ENCODE assay signal across 24 mouse cellular contexts in the genomic region with DNA sequence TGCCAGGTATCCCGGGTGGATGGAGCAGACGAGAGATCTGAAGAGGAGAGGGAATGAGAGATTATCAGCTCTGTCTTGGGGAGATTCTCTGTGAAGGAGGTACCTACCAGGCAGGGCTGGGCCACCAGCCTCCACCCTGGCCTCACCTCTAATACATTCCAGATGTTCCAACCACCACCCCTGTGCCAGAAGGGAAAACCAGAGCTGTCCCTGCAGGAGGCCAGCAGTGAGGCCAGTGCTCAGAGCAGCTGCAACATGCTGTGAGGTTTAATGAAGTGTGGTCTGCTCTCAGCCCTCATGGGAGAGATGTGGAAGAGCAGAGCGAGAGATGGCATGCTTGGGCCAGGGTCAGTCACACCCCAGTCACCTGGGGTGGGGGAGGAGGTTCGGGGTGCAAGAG. TPM values are rescaled to one million over a fixed set of nuclear protein-coding genes. Genes with fewer than 3 reads are reported as not detected.
DNase-seq lines count a peak whose midpoint lies in the region; ATAC-seq and TF ChIP-seq lines count a peak whose summit lies in the region.
"Had no signal": no experiment of that assay in that cellular context is flagged by ENCODE, and none has a peak within 500 bp of the region (broad histone marks: within the 10 kb centered on the region; RNA-seq: fewer than 3 reads in every experiment).

No protein-coding gene starts in this region.

- H3K9ac ChIP-seq in forebrain, postnatal 0 days = no peak overlapping the region
- H3K9ac ChIP-seq in kidney, embryonic 16.5 days (replicated peaks; ENCODE audit: low read length) = no peak overlapping the region
- H3K9ac ChIP-seq in embryonic facial prominence, embryonic 15.5 days = no peak overlapping the region
- H3K9ac ChIP-seq in limb, embryonic 13.5 days = no peak overlapping the region
- H3K9ac ChIP-seq: liver, postnatal 0 days; neural tube, embryonic 13.5 days had no signal

- H3K27ac ChIP-seq in forebrain, embryonic 10.5 days = 0 out of 2 replicates have a peak overlapping the region, but pooled peaks have one; percentile 25
- no peak overlapping the region for H3K27ac ChIP-seq in forebrain, postnatal 0 days (ENCODE audit: low read depth, low read length)
- H3K27ac ChIP-seq in kidney, embryonic 16.5 days (ENCODE audit: low read length) = no peak overlapping the region
- H3K27ac ChIP-seq in embryonic facial prominence, embryonic 15.5 days (replicated peaks) = no peak overlapping the region
- 0 out of 2 replicates have a peak overlapping the region, but pooled peaks have one; percentile 22 for H3K27ac ChIP-seq in limb, embryonic 13.5 days
- H3K27ac ChIP-seq: hindbrain, postnatal 0 days; neural tube, embryonic 13.5 days had no signal

- WGBS in forebrain, embryonic 10.5 days = 61% methylated on average over 4 of the region's 4 CpGs
- 59% methylated on average over 4 of the region's 4 CpGs for WGBS in forebrain, postnatal 0 days
- 51% methylated on average over 4 of the region's 4 CpGs for WGBS in kidney, embryonic 16.5 days
- 36% methylated on average over 4 of the region's 4 CpGs for WGBS in embryonic facial prominence, embryonic 15.5 days
- 23% methylated on average over 4 of the region's 4 CpGs for WGBS in limb, embryonic 13.5 days

- DNase-seq in forebrain, embryonic 10.5 days (ENCODE audit: extremely low spot score, low spot score) = no peak
- no peak for DNase-seq in forebrain, postnatal 0 days
- no peak for DNase-seq in kidney, postnatal 36 days
- DNase-seq in cerebellum, adult 11 months = no peak
- no peak for DNase-seq in urinary bladder, postnatal 25 days (ENCODE audit: low spot score)
- DNase-seq: adrenal gland, postnatal 10 days; cerebellum, adult 2 months; cerebellum, postnatal 36 days; gastrocnemius, postnatal 25 days; heart, postnatal 14 days; kidney, postnatal 25 days; liver, postnatal 0 days; midbrain, embryonic 14.5 days; right cerebral cortex, postnatal 4 days; thymus, postnatal 25 days had no signal

- peaks cover 34% of the 10 kb centered on the region for H3K4me1 ChIP-seq in forebrain, embryonic 10.5 days
- no peaks in the 10 kb centered on the region for H3K4me1 ChIP-seq in forebrain, postnatal 0 days (ENCODE audit: insufficient read depth)
- H3K4me1 ChIP-seq in kidney, embryonic 16.5 days (ENCODE audit: insufficient read depth, low read length) = peaks cover 24% of the 10 kb centered on the region
- H3K4me1 ChIP-seq in embryonic facial prominence, embryonic 15.5 days = peaks cover 21% of the 10 kb centered on the region
- H3K4me1 ChIP-seq in limb, embryonic 13.5 days = peaks cover 42% of the 10 kb centered on the region
- H3K4me1 ChIP-seq: megakaryocyte, embryonic 14.5 days had no signal

- no peak for ATAC-seq in forebrain, postnatal 0 days
- ATAC-seq in kidney, embryonic 16.5 days (ENCODE audit: low FRiP score, low TSS enrichment) = peak; percentile 33
- ATAC-seq in embryonic facial prominence, embryonic 15.5 days (ENCODE audit: insufficient number of reproducible peaks, low FRiP score, low TSS enrichment, low read depth) = 0 out of 2 replicates have a peak, but pooled peaks have one; percentile 15
- ATAC-seq in limb, embryonic 13.5 days (ENCODE audit: low FRiP score, low read depth) = peak; percentile 48; the same call in 1 of the 2 replicates
- ATAC-seq: forebrain, embryonic 16.5 days; hindbrain, postnatal 0 days; intestine, embryonic 16.5 days; liver, postnatal 0 days had no signal

- no peak overlapping the region for H3K4me2 ChIP-seq in forebrain, postnatal 0 days (ENCODE audit: low read depth)
- no peak overlapping the region for H3K4me2 ChIP-seq in kidney, embryonic 16.5 days (replicated peaks; ENCODE audit: low read depth, low read length)
- H3K4me2 ChIP-seq in embryonic facial prominence, embryonic 15.5 days (replicated peaks) = no peak overlapping the region
- H3K4me2 ChIP-seq in limb, embryonic 13.5 days (replicated peaks) = 0 out of 2 replicates have a peak overlapping the region, but pooled peaks have one; percentile 7
- H3K4me2 ChIP-seq: liver, embryonic 11.5 days; neural tube, embryonic 13.5 days had no signal

- no peaks in the 10 kb centered on the region for H3K9me3 ChIP-seq in forebrain, embryonic 10.5 days
- no peaks in the 10 kb centered on the region for H3K9me3 ChIP-seq in forebrain, postnatal 0 days (ENCODE audit: low read length)
- no peaks in the 10 kb centered on the region for H3K9me3 ChIP-seq in kidney, embryonic 16.5 days (ENCODE audit: low read length)
- no peaks in the 10 kb centered on the region for H3K9me3 ChIP-seq in embryonic facial prominence, embryonic 15.5 days (replicated peaks)
- no peaks in the 10 kb centered on the region for H3K9me3 ChIP-seq in limb, embryonic 13.5 days
- H3K9me3 ChIP-seq: megakaryocyte, embryonic 14.5 days; neural tube, embryonic 13.5 days had no signal

- no peaks in the 10 kb centered on the region for H3K27me3 ChIP-seq in forebrain, embryonic 10.5 days (ENCODE audit: poor library complexity, severe bottlenecking)
- no peaks in the 10 kb centered on the region for H3K27me3 ChIP-seq in forebrain, postnatal 0 days (ENCODE audit: insufficient read depth, low read length)
- no peaks in the 10 kb centered on the region for H3K27me3 ChIP-seq in kidney, embryonic 16.5 days (ENCODE audit: insufficient read depth, low read length)
- no peaks in the 10 kb centered on the region for H3K27me3 ChIP-seq in embryonic facial prominence, embryonic 15.5 days
- no peaks in the 10 kb centered on the region for H3K27me3 ChIP-seq in limb, embryonic 13.5 days
- H3K27me3 ChIP-seq: neural tube, embryonic 13.5 days had no signal

- TF ChIP-seq CTCF in forebrain, postnatal 0 days (IDR thresholded peaks at IDR 0.05; ENCODE audit: low read depth) = no peak

- H3K36me3 ChIP-seq in forebrain, embryonic 10.5 days (replicated peaks) = no peaks in the 10 kb centered on the region
- H3K36me3 ChIP-seq in forebrain, postnatal 0 days (ENCODE audit: insufficient read depth) = no peaks in the 10 kb centered on the region
- no peaks in the 10 kb centered on the region; the same call in 1 of the 2 replicates for H3K36me3 ChIP-seq in kidney, embryonic 16.5 days (ENCODE audit: insufficient read depth, low read length)
- 0 out of 2 replicates have a peak, but pooled peaks cover 5% of the 10 kb centered on the region for H3K36me3 ChIP-seq in embryonic facial prominence, embryonic 15.5 days
- H3K36me3 ChIP-seq in limb, embryonic 13.5 days = peaks cover 18% of the 10 kb centered on the region
- H3K36me3 ChIP-seq: neural tube, embryonic 13.5 days had no signal

- no peak overlapping the region for H3K4me3 ChIP-seq in forebrain, embryonic 10.5 days
- H3K4me3 ChIP-seq in forebrain, postnatal 0 days (ENCODE audit: low read depth, low read length) = no peak overlapping the region
- H3K4me3 ChIP-seq in kidney, embryonic 16.5 days (ENCODE audit: low read length) = no peak overlapping the region
- no peak overlapping the region for H3K4me3 ChIP-seq in embryonic facial prominence, embryonic 15.5 days (replicated peaks)
- H3K4me3 ChIP-seq in limb, embryonic 13.5 days = no peak overlapping the region
- H3K4me3 ChIP-seq: megakaryocyte, embryonic 14.5 days; neural tube, embryonic 13.5 days had no signal

RNA-seq across cellular contexts. Expression of gene Fhad1, which starts 23.0 kb away (rescaled TPM):
- polyA plus RNA-seq in forebrain, embryonic 10.5 days (2016; fragmentation: Nextera tagmentation; extraction: Ambion mirVana) = 0.39 and 0.50 TPM in 2 replicates
- 2.0 and 3.9 TPM in 2 replicates for total RNA-seq in forebrain, postnatal 0 days (2014; rRNA removed)
- polyA plus RNA-seq in forebrain, postnatal 0 days (2015; fragmentation: Nextera tagmentation; extraction: Ambion mirVana) = 3.5 and 4.6 TPM in 2 replicates
- polyA plus RNA-seq in kidney, embryonic 16.5 days (2015; fragmentation: Nextera tagmentation; extraction: Ambion mirVana) = 0.74 and 1.0 TPM in 2 replicates
- polyA plus RNA-seq in embryonic facial prominence, embryonic 15.5 days (2015; fragmentation: Nextera tagmentation; extraction: Ambion mirVana) = 7.8 and 9.0 TPM in 2 replicates
- 2.4 and 3.7 TPM in 2 replicates for polyA plus RNA-seq in limb, embryonic 13.5 days (2015; fragmentation: Nextera tagmentation; extraction: Ambion mirVana)

RNA-seq across cellular contexts. Expression of gene Tmem51, which starts 46.2 kb away (rescaled TPM):
- 6.6 and 6.7 TPM in 2 replicates for polyA plus RNA-seq in forebrain, embryonic 10.5 days (2016; fragmentation: Nextera tagmentation; extraction: Ambion mirVana)
- 3.5 and 5.7 TPM in 2 replicates for total RNA-seq in forebrain, postnatal 0 days (2014; rRNA removed)
- 6.1 and 7.4 TPM in 2 replicates for polyA plus RNA-seq in forebrain, postnatal 0 days (2015; fragmentation: Nextera tagmentation; extraction: Ambion mirVana)
- 41.6 and 42.7 TPM in 2 replicates for polyA plus RNA-seq in kidney, embryonic 16.5 days (2015; fragmentation: Nextera tagmentation; extraction: Ambion mirVana)
- 18.3 and 20.2 TPM in 2 replicates for polyA plus RNA-seq in embryonic facial prominence, embryonic 15.5 days (2015; fragmentation: Nextera tagmentation; extraction: Ambion mirVana)
- polyA plus RNA-seq in limb, embryonic 13.5 days (2015; fragmentation: Nextera tagmentation; extraction: Ambion mirVana) = 14.2 and 14.5 TPM in 2 replicates

Comparison
In these comparisons a context has a peak if more than half of its experiments do, and no peak if none do; other contexts are left out.
1. H3K27ac ChIP-seq: peak in forebrain, embryonic 10.5 days (single experiment) and limb, embryonic 13.5 days (single experiment); none in forebrain, postnatal 0 days (single experiment), kidney, embryonic 16.5 days (single experiment) and embryonic facial prominence, embryonic 15.5 days (single experiment).